Mouse (Mus musculus) liver, embryonic 15.5 days (tissue): ENCODE data around the gene Sez6l. TPM values are rescaled to one million over a fixed set of nuclear protein-coding genes. Genes with fewer than 3 reads are reported as not detected.

Experiments
- ATAC-seq: fragments of 200-750 bp; cut with Nextera tagmentation; 2 replicates; pipeline ENCODE4 v1.8.0; 2017; ENCODE audit warnings: moderate number of reproducible peaks, mild to moderate bottlenecking, moderate library complexity; ENCODE audit not compliant: insufficient read depth
- H3K27ac ChIP-seq: fragments of 300-500 bp; sonication (generic); replicated peaks from 2 replicates; pipeline ENCODE4 v1.5.1; 2015; ENCODE audit warnings: mild to moderate bottlenecking, inconsistent platforms
- H3K27me3 ChIP-seq: fragments of 300-500 bp; sonication (generic); 2 replicates; pipeline ENCODE4 v1.6.1; 2015; ENCODE audit warnings: mild to moderate bottlenecking, inconsistent platforms
- H3K36me3 ChIP-seq: fragments of 300-500 bp; sonication (generic); replicated peaks from 2 replicates; pipeline ENCODE4 v1.6.1; 2015; ENCODE audit warnings: moderate library complexity, mild to moderate bottlenecking, inconsistent platforms
- H3K4me1 ChIP-seq: fragments of 300-500 bp; sonication (generic); replicated peaks from 2 replicates; pipeline ENCODE4 v1.6.1; 2015; ENCODE audit warnings: inconsistent platforms
- H3K4me2 ChIP-seq: fragments of 300-500 bp; sonication (generic); 2 replicates; pipeline ENCODE4 v1.6.1; 2015; ENCODE audit warnings: moderate library complexity, mild to moderate bottlenecking, inconsistent platforms
- H3K4me3 ChIP-seq: fragments of 300-500 bp; sonication (generic); replicated peaks from 2 replicates; pipeline ENCODE4 v1.5.1; 2015; ENCODE audit warnings: mild to moderate bottlenecking, inconsistent platforms
- H3K9ac ChIP-seq: fragments of 300-500 bp; sonication (generic); 2 replicates; pipeline ENCODE4 v1.6.1; 2015; ENCODE audit warnings: moderate library complexity, mild to moderate bottlenecking, inconsistent platforms
- H3K9me3 ChIP-seq: fragments of 300-500 bp; sonication (generic); replicated peaks from 2 replicates; pipeline ENCODE4 v1.6.1; 2016; ENCODE audit warnings: inconsistent platforms
- WGBS: fragments of 180-500 bp; shearing (Covaris S2); methylation state at CpG from one replicate; pipeline ENCODE4 v1.1.7; 2015; ENCODE audit warnings: mixed read lengths; ENCODE audit not compliant: insufficient replicate concordance; 5-methylcytosine and 5-hydroxymethylcytosine counted together
- polyA plus RNA-seq: library from polyadenylated mRNA; unstranded; fragments of >200 nt; fragmentation: Nextera tagmentation; extraction: Ambion mirVana; gene quantifications from 2 replicates; pipeline ENCODE4 v1.2.1, GENCODE M21; 2015

Gene Sez6l
- polyA plus RNA-seq, 1 experiment from 2014 or later = 0.07 TPM

DNA sequence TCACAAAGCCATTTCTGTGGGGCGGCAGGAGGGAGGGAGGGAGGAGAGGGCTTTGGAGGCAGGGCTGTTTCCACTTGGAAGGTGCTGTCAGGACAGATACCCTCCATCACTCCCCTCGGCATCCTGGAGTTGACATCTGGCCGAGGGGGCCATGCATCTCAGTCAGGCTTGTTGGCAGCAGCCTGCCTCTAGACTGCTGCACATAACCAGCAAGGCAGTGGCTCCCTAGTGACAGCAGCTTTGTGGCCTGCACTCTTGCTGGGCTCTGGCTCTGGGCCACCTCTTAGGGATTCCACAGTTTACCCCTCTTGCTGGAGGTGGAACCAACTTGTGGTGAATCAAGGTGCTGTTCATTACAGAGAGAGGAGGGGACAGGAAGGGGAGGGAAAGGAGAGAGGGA, 26.6 kb upstream of the Sez6l start:
- Histone ChIP-seq H3K9ac (no peak overlapping the region), H3K27me3 (no peaks in the 10 kb centered on the region), H3K36me3 (no peaks in the 10 kb centered on the region), H3K4me1 (no peaks in the 10 kb centered on the region), H3K27ac (no peak overlapping the region), H3K4me2 (no peak overlapping the region), H3K4me3 (no peak overlapping the region), H3K9me3 (no peaks in the 10 kb centered on the region)
- WGBS = 35% methylated on average over 3 of the region's 3 CpGs
- ATAC-seq = no peak

DNA sequence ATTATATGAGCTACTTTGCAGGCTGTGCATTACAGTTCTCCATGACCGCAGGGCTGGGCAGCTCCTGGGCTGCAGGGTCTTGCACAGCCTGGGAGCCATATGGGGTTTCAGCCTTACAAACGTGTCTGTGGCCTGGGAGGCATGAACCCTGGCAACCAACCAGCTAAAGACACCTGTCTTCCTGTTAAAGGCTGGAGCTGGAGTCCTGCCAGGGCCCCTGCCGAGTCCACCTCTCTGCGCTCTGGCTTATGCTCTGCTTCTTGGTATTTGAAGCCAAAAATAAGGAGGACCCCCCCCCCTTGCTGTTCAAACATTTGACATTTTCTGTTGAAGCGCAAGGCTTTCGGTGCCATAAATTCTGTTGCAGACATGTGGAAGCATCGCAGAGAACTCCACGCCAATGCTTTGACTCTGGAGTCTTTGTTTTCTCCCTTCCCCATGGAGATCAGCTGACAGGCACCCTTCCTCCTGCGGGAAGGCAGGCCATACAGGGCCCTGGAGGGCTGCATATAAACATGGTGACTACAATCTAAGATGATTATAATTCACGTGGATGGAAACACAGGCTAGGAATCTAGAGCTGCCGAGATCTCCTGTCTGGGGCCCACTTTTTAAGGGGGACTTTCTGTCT, 23.4 kb upstream of the Sez6l start:
- WGBS = 52% methylated on average over 11 of the region's 11 CpGs
- no peaks in the 10 kb centered on the region for H3K4me1 ChIP-seq
- no peak overlapping the region for H3K4me2 ChIP-seq
- no peak for ATAC-seq
- no peaks in the 10 kb centered on the region for H3K27me3 ChIP-seq
- no peak overlapping the region for H3K4me3 ChIP-seq
- H3K9ac ChIP-seq = no peak overlapping the region
- H3K9me3 ChIP-seq = no peaks in the 10 kb centered on the region
- no peak overlapping the region for H3K27ac ChIP-seq
- H3K36me3 ChIP-seq = no peaks in the 10 kb centered on the region

DNA sequence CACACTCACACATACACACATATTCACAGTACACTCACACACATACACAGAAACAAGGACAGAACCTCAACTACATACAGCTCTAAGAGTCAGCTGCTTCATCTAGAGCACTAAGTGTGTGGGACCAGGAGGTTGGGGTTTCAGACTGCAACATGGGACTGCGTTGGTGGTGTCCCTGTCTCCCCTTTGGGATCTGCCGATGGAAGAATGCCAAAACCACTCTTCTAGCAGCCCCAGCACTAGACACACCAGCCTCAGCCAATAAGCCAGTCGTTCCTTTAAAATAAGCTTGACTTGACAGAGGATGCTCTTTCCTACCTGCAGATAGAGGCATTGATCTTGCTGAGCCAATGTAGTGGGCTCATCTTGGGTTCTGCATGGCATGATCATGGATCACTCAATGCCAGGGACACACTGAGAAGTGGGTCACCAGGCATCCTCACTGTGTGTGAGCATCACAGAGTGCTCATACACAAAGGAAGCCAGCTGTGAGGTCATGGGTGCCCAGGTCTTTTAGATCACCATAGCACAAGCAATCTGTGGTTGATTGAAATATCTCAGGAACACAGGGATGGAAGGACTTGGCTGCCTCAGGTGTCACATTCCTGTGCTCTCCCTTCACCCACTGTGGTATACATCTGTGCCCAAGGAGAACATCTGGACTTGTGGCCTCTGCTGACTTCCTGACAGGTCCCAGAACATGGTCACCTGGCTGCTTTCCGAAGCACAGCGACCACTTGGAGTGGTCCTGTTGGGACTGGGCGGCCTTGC, 22.7 kb upstream of the Sez6l start:
- Histone ChIP-seq H3K27ac (no peak overlapping the region), H3K4me2 (no peak overlapping the region), H3K4me3 (no peak overlapping the region), H3K4me1 (no peaks in the 10 kb centered on the region), H3K9me3 (no peaks in the 10 kb centered on the region), H3K36me3 (no peaks in the 10 kb centered on the region), H3K27me3 (no peaks in the 10 kb centered on the region), H3K9ac (no peak overlapping the region)
- 59% methylated on average over 6 of the region's 6 CpGs for WGBS
- ATAC-seq = no peak

DNA sequence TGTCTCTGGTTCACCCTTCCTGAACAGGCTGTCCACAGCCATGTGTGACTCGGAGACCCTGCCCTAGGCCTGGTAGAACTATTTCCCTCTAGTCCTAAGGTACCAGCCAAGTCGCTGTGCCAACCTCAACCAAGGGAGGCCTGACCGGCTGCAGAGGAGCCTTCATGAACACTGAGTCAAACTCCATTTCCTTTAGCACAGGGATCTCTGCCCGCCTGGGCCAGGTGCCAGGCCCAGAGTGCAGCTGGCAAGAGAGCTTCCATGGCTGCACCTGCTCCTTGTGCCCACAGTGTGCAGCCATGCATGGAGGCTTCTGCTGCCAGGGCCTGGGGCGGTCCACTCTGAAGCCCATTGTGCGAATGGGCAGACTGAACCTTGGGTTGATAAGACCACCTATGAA, 20.9 kb upstream of the Sez6l start:
- H3K36me3 ChIP-seq = no peaks in the 10 kb centered on the region
- H3K27me3 ChIP-seq = no peaks in the 10 kb centered on the region
- H3K4me2 ChIP-seq = no peak overlapping the region
- no peaks in the 10 kb centered on the region for H3K4me1 ChIP-seq
- H3K9me3 ChIP-seq = no peaks in the 10 kb centered on the region
- H3K9ac ChIP-seq = no peak overlapping the region
- no peak for ATAC-seq
- no peak overlapping the region for H3K27ac ChIP-seq
- 62% methylated on average over 6 of the region's 6 CpGs for WGBS
- no peak overlapping the region for H3K4me3 ChIP-seq

DNA sequence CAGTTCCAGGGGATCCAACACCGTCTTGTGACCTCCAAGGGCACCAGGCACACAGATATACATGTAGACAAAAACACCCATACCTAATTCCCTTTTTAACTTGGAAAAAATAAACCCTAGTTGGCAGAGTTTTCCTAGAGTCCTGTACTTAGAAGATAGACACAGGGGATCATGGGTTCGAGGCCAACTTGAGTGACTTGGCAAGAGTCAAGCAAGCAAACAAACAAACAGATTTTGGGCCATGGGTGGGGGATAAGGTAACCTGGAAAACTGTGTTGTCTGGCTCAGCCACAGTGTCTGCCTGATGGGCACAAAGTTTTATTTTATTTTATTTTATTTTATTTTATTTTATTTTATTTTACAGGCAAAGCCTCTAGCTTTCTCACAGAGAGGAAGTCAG, 20.3 kb upstream of the Sez6l start:
- Histone ChIP-seq H3K4me2 (no peak overlapping the region), H3K36me3 (no peaks in the 10 kb centered on the region), H3K4me3 (no peak overlapping the region), H3K4me1 (no peaks in the 10 kb centered on the region), H3K27me3 (no peaks in the 10 kb centered on the region), H3K9me3 (no peaks in the 10 kb centered on the region), H3K9ac (no peak overlapping the region), H3K27ac (no peak overlapping the region)
- ATAC-seq = no peak
- 52% methylated on average over 2 of the region's 2 CpGs for WGBS

DNA sequence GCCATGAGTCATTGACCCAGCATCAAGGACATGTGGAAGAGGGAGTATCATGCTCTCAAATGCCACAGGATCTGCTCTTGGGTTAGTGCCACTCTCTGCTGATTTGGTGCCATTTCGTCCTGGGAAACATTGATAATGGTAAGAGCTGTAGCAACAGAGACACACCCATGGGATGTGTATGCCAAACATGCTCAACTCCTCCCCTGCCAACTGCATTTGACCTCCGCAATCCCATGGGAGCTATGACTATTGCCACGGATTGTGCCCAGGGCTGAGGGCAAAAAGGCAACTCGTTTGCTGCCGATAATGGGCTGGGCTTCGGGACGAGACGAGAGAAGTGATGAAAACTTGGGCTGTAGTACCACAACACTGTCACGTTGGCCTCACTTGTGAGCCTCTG, 19.7 kb upstream of the Sez6l start:
- Histone ChIP-seq H3K9me3 (no peaks in the 10 kb centered on the region), H3K9ac (no peak overlapping the region), H3K4me1 (no peaks in the 10 kb centered on the region), H3K4me3 (no peak overlapping the region), H3K4me2 (no peak overlapping the region), H3K27ac (no peak overlapping the region), H3K36me3 (no peaks in the 10 kb centered on the region), H3K27me3 (no peaks in the 10 kb centered on the region)
- ATAC-seq = no peak
- 65% methylated on average over 9 of the region's 9 CpGs for WGBS

DNA sequence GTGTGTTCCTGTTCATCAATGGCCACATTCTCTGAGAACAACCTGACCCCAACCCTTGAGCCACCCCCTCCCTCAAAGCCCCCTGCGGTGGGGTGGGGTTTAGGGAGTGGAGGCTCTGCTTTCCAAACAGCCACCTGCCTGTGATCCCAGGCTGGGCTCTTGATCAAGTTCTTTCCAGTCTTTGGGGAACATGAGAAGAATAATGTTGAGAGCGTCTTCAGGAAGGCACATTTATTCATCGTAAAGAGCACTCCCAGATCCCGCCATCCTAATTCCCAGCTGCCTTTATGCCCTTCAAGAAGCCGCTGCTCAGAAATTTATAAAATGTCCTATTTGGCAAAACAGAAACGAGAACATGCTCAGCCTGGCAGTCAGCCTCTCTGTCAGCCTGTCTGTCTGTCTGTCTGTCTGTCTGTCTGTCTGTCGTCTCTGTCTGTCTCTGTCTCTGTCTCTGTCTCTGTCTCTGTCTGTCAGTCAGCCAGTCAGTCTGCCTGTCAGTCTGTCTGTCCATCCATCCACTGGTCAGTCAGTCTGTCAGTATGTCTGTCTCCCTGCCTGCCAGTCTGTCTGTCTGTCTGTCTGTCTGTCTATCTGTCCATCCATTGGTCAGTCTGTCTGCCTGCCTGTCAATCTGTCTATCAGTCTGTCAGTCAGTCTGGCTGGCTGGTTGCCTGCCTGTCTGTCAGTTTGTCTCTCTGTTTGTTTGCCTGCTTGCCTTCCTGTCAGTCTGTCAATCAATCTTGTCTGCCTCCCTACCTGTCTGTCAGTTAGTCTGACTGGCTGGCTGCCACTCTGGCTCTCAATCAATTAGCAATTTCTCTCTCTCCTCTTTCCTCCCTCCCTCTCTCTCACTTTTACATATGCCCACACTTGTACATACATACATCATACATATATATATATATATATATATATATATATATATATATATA, 19.0 kb upstream of the Sez6l start:
- H3K27ac ChIP-seq = no peak overlapping the region
- ATAC-seq = no peak
- H3K9ac ChIP-seq = no peak overlapping the region
- no peaks in the 10 kb centered on the region for H3K27me3 ChIP-seq
- 67% methylated on average over 7 of the region's 7 CpGs for WGBS
- no peaks in the 10 kb centered on the region for H3K36me3 ChIP-seq
- H3K4me1 ChIP-seq = no peaks in the 10 kb centered on the region
- H3K4me2 ChIP-seq = no peak overlapping the region
- no peaks in the 10 kb centered on the region for H3K9me3 ChIP-seq
- H3K4me3 ChIP-seq = no peak overlapping the region

DNA sequence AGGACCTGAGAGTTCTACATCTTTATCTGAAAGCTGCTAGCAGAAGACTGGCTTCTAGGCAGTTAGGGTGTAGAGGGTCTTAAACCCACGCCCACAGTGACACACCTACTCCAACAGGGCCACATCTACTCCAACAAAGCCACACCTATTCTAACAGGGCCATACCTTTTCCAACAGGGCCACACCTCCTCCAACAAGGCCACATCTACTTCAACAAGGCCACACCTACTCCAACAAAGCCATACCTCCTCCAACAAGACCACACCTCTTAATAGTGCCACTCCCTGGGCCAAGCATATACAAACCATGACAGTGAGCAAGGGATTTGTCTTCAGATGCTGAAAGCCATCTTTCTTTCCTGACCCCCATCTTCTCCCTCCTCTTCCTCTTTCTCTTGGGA, 14.7 kb upstream of the Sez6l start:
- H3K36me3 ChIP-seq = no peaks in the 10 kb centered on the region
- H3K27me3 ChIP-seq = no peaks in the 10 kb centered on the region
- no peaks in the 10 kb centered on the region for H3K4me1 ChIP-seq
- no peak overlapping the region for H3K4me3 ChIP-seq
- 44% methylated on average over 1 of the region's 1 CpGs for WGBS
- H3K9me3 ChIP-seq = no peaks in the 10 kb centered on the region
- no peak overlapping the region for H3K4me2 ChIP-seq
- no peak for ATAC-seq
- H3K9ac ChIP-seq = no peak overlapping the region
- H3K27ac ChIP-seq = no peak overlapping the region

DNA sequence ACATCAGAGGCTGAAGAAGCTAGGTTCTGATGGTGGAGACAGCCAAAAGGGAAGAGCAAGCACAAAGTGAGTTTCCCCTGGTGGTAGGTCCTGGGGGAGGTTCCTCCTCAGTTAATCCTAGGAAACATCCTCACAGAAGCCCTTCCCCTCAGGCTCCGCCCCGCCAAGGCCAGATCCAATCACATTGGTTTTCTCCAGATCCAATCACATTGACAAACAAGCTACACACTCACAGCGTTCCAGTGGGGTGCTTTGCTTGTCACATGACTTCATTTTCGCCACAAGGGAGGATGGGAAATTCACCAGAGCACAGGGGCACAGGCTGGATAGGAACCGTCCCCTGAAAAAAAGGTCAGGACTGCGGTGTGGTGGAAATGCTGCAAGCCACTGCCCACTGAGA, 9.1 kb upstream of the Sez6l start:
- Histone ChIP-seq H3K9me3 (no peaks in the 10 kb centered on the region), H3K4me3 (no peak overlapping the region), H3K36me3 (no peaks in the 10 kb centered on the region), H3K27me3 (peaks cover under 1% of the 10 kb centered on the region; the same call in 1 of the 2 replicates), H3K4me2 (no peak overlapping the region), H3K9ac (no peak overlapping the region), H3K4me1 (no peaks in the 10 kb centered on the region), H3K27ac (no peak overlapping the region)
- WGBS = 43% methylated on average over 6 of the region's 6 CpGs
- no peak for ATAC-seq

DNA sequence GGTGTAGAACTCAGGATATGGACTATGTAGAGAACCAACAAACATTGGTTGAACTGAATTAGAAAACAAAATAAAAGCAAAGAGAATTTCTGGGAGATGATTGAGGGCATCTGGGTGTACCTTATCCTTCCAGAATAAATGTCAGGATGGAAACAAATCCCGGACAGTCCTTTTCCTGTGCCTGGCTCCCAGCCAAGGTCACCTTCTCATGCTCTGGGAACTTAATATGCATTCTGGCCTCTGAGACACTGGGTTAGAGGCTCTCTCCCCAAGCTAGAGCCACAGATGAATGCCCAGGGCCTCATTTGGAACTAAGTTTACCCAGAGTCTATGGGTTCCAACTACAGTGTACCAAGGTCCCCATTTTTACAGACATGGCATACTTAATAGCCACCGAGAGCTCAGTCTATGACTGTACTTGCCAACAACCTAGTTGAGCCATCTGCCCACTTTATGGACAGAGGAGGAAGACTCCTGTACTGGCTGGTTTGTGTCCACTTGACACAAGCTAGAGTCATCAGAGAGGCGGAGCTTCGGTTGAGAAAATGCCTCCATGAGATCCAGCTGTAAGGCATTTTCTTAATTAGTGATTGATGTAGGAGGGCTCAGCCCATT, 7.3 kb upstream of the Sez6l start:
- 68% methylated on average over 4 of the region's 4 CpGs for WGBS
- Histone ChIP-seq H3K36me3 (no peaks in the 10 kb centered on the region), H3K27me3 (peaks cover 4% of the 10 kb centered on the region; the same call in 1 of the 2 replicates), H3K4me3 (no peak overlapping the region), H3K27ac (no peak overlapping the region), H3K4me2 (no peak overlapping the region), H3K4me1 (no peaks in the 10 kb centered on the region), H3K9ac (no peak overlapping the region), H3K9me3 (no peaks in the 10 kb centered on the region)
- no peak for ATAC-seq

DNA sequence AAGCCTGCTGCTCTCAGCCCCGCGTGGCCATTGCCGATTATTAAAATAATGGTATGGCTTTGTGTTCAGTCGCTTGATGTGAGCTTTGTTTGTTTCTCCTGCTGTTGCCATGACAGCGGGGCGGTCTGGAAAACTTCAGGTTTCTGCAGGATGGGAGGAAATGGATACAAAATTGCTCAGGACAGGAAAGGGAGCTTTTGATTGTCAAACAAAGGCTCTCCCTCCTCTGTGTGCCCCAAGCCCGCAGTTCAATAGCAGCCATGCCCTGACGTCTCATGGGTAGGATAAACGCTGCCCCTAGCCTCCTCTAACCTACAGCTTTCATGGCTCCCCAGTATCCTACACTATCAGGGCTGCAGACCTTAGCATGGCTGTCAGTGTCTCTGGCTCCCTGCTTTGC, 6.3 kb upstream of the Sez6l start:
- no peak for ATAC-seq
- H3K27me3 ChIP-seq = peaks cover 13% of the 10 kb centered on the region
- no peak overlapping the region for H3K4me3 ChIP-seq
- no peaks in the 10 kb centered on the region for H3K4me1 ChIP-seq
- no peak overlapping the region for H3K9ac ChIP-seq
- H3K36me3 ChIP-seq = no peaks in the 10 kb centered on the region
- 33% methylated on average over 9 of the region's 9 CpGs for WGBS
- H3K9me3 ChIP-seq = no peaks in the 10 kb centered on the region
- H3K4me2 ChIP-seq = no peak overlapping the region
- H3K27ac ChIP-seq = no peak overlapping the region
